Mouse (Mus musculus) common myeloid progenitor, adult 5-6 weeks (primary cell): ENCODE data around the gene B3galt2. TPM values are rescaled to one million over a fixed set of nuclear protein-coding genes. Genes with fewer than 3 reads are reported as not detected.
A peak's percentile ranks its signal among the peaks of the same experiment; 100 is the strongest.

Experiments used
- ATAC-seq: replicated peaks from 2 replicates; pipeline ENCODE4 v1.8.0; 2016; ENCODE audit warnings: low read depth, mild to moderate bottlenecking, moderate TSS enrichment, inconsistent platforms; ENCODE audit not compliant: poor library complexity, severe bottlenecking
- total RNA-seq: library from RNA; stranded (forward); fragments of 200-1000, 187-1606 nt; gene quantifications from 2 replicates; pipeline ENCODE4 v1.2.3, GENCODE M21; 2017

The B3galt2 gene
- total RNA-seq, 1 experiment from 2014 or later: 0.18 TPM

- ATAC-seq: peak; percentile 40
Observed at GRCm38 (mm10) chr1:143702141-143702740, 61.8 kb downstream of the B3galt2 start.

GRCm38 (mm10) chr1:143702741-143703262, 62.3 kb downstream of the B3galt2 start, which contains the start of gene Cdc73:
Gene Cdc73 (minus strand): TSS chr1:143702893.
- ATAC-seq: peak; percentile 96

Other genes with a start within 250 kb of the B3galt2 start
- 13.2 and 24.6 TPM in 2 replicates for gene Cdc73, start 62.2 kb downstream of the B3galt2 start, total RNA-seq
- 36.8 and 47.7 TPM in 2 replicates for gene Glrx2, start 75.7 kb downstream of the B3galt2 start, total RNA-seq
- gene Trove2, start 136.4 kb downstream of the B3galt2 start, total RNA-seq: 6.7 and 7.4 TPM in 2 replicates
- gene Uchl5, start 136.6 kb downstream of the B3galt2 start, total RNA-seq: 194 and 202 TPM in 2 replicates